Mouse (Mus musculus) heart, postnatal 0 days (tissue): ENCODE measurements around the gene Apopt1.

Source experiments
- CTCF ChIP-seq: IDR thresholded peaks from 2 replicates; pipeline ENCODE4 v1.5.1; 2016; ENCODE audit warnings: antibody characterized with exemption, control low read depth, low read depth
- EP300 ChIP-seq: IDR thresholded peaks from 2 replicates; pipeline ENCODE4 v1.6.1; 2016; ENCODE audit warnings: antibody characterized with exemption, low read depth

- no peak for TF ChIP-seq CTCF
- no peak for TF ChIP-seq EP300
Measured at GRCm38 (mm10) chr12:111664144-111664634, 48.9 kb upstream of the Apopt1 start.
